Mouse (Mus musculus) lung, embryonic 14.5 days (tissue): ENCODE measurements around the gene Camta1. TPM values are rescaled to one million over a fixed set of nuclear protein-coding genes. Genes with fewer than 3 reads are reported as not detected.
A peak's percentile ranks its signal among the peaks of the same experiment; 100 is the strongest.

Experiments used
- ATAC-seq: fragments of 200-750 bp; cut with Nextera tagmentation; 2 replicates; pipeline ENCODE4 v1.8.0; 2017; ENCODE audit warnings: mild to moderate bottlenecking, moderate TSS enrichment, moderate library complexity; ENCODE audit not compliant: insufficient read depth
- DNase-seq: peaks from one replicate; pipeline ENCODE4 v3.0.0-alpha.2; 2015
- H3K27ac ChIP-seq: fragments of 300-500 bp; sonication (generic); 2 replicates; pipeline ENCODE4 v1.5.1; 2014; ENCODE audit warnings: low read depth, mild to moderate bottlenecking, moderate library complexity
- H3K27me3 ChIP-seq: fragments of 300-500 bp; sonication (generic); 2 replicates; pipeline ENCODE4 v1.6.1; 2014; ENCODE audit warnings: low read length, control low read depth; ENCODE audit not compliant: insufficient read depth
- H3K36me3 ChIP-seq: fragments of 300-500 bp; sonication (generic); 2 replicates; pipeline ENCODE4 v1.6.1; 2014; ENCODE audit warnings: control low read depth; ENCODE audit not compliant: insufficient read depth
- H3K4me1 ChIP-seq: fragments of 300-500 bp; sonication (generic); 2 replicates; pipeline ENCODE4 v1.6.1; 2014; ENCODE audit warnings: antibody characterized with exemption, control low read depth; ENCODE audit not compliant: insufficient read depth
- H3K4me2 ChIP-seq: fragments of 300-500 bp; sonication (generic); 2 replicates; pipeline ENCODE4 v1.6.1; 2014; ENCODE audit warnings: mild to moderate bottlenecking
- H3K4me3 ChIP-seq: fragments of 300-500 bp; sonication (generic); 2 replicates; pipeline ENCODE4 v1.5.1; 2014; ENCODE audit warnings: low read depth, low read length
- H3K9ac ChIP-seq: fragments of 300-500 bp; sonication (generic); 2 replicates; pipeline ENCODE4 v1.6.1; 2014
- H3K9me3 ChIP-seq: fragments of 300-500 bp; sonication (generic); 2 replicates; pipeline ENCODE4 v1.6.1; 2016; ENCODE audit warnings: low read depth, low read length, control low read depth
- CTCF ChIP-seq: IDR thresholded peaks from 2 replicates; pipeline ENCODE4 v1.5.1; 2016; ENCODE audit warnings: antibody characterized with exemption, low read depth
- WGBS: fragments of 180-500 bp; shearing (Covaris S2); extraction: QIAGEN DNeasy Blood & Tissue Kit; methylation state at CpG from one replicate; pipeline ENCODE4 v1.1.7; 2014; 5-methylcytosine and 5-hydroxymethylcytosine counted together
- polyA plus RNA-seq: library from polyadenylated mRNA; unstranded; fragments of >200 nt; fragmentation: Nextera tagmentation; extraction: Ambion mirVana; gene quantifications from 2 replicates; pipeline ENCODE4 v1.2.1, GENCODE M21; 2014

The Camta1 gene
- polyA plus RNA-seq, 1 experiment from 2014 or later, result 87.5 TPM

DNA sequence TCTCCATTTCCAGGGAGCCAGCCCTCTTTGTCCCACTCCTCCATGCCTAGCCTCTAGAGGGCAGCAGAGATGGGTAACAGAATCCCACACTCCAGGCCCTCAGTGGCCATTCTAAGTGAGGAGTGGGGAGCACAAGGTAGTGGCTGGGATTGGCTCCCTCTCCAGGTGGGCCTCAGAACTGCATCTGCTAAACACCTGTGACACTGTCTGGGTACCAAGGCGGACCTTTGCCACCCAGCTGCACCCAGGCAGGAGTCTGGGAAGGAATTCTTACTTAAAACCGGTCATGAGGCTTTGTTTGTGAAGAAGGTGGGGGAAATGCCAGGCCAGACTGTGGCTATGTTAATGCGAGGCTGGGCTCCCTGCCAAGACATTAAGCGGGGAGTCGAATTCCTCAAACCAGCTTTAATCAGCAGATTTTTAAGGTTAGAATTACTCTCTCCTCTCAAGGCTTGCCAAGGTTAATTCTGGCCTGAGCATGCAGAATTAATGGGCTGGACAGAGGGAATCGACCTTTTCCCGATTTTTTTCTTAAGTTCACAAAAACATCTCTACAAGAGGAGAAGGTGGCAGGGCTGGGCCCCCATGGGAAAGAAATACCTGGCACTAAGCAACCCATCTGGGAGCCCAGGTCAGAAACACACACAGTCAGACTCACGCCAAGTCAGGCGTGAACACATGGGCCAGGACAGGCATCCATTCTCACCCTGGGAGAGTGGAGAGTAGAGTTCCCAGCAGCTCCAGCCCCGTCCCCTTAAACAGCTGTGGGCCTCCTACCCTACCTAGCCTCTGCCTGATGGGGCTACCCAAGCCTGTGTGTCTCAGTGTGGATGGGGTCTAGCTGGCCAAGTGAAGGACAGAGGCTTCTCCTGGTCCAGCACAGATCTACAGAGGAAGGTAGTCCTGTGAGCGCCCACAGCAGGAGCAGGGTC, 559.2 kb downstream of the Camta1 start:
- ATAC-seq (peak; percentile 80), DNase-seq (peak; percentile 82)
- peak overlapping the region; percentile 42; the same call in 1 of the 2 replicates for H3K27ac ChIP-seq
- H3K4me2 ChIP-seq, result no peak overlapping the region
- H3K4me3 ChIP-seq, result no peak overlapping the region
- H3K9me3 ChIP-seq, result no peaks in the 10 kb centered on the region
- peak; percentile 88 for TF ChIP-seq CTCF
- 28% methylated on average over 11 of the region's 11 CpGs for WGBS
- H3K27me3 ChIP-seq, result no peaks in the 10 kb centered on the region
- no peak overlapping the region for H3K9ac ChIP-seq
- H3K36me3 ChIP-seq, result no peaks in the 10 kb centered on the region
- H3K4me1 ChIP-seq, result peaks cover 7% of the 10 kb centered on the region; the same call in 1 of the 2 replicates

DNA sequence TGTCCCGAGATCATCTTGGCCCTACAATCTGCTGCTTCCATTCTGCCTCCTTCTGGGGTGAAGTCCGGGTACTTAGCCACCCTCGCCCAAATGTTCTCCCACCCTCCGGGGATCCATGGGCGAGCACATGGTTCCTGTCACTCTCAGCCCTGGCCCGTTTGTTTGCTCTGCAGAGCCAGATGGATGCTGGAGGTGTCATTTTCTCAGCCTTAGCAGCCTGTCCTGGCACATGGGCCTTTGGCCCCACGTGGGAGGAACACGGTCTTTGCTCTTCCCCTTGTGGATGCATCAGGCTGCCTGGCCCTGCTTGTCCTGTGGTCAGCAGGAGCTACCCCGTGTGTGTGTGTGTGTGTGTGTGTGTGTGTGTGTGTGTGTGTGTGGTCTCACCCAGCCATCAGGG, 560.3 kb downstream of the Camta1 start:
- DNase-seq (no peak), ATAC-seq (no peak)
- Histone ChIP-seq H3K4me1 (peaks cover 7% of the 10 kb centered on the region; the same call in 1 of the 2 replicates), H3K36me3 (no peaks in the 10 kb centered on the region), H3K27ac (no peak overlapping the region), H3K27me3 (no peaks in the 10 kb centered on the region), H3K9ac (no peak overlapping the region), H3K9me3 (no peaks in the 10 kb centered on the region), H3K4me2 (no peak overlapping the region), H3K4me3 (no peak overlapping the region)
- TF ChIP-seq CTCF, result no peak
- WGBS, result 27% methylated on average over 9 of the region's 9 CpGs

- TF ChIP-seq CTCF, result no peak
- peak; percentile 23; the same call in 1 of the 2 replicates for ATAC-seq
- Histone ChIP-seq H3K36me3 (no peaks in the 10 kb centered on the region), H3K4me3 (no peak overlapping the region), H3K4me1 (peaks cover 7% of the 10 kb centered on the region; the same call in 1 of the 2 replicates), H3K27ac (no peak overlapping the region), H3K9ac (no peak overlapping the region), H3K4me2 (no peak overlapping the region), H3K27me3 (no peaks in the 10 kb centered on the region), H3K9me3 (no peaks in the 10 kb centered on the region)
- WGBS, result 20% methylated on average over 15 of the region's 15 CpGs
- no peak for DNase-seq
Observed at GRCm38 (mm10) chr4:151300706-151301105, 561.0 kb downstream of the Camta1 start.

- Histone ChIP-seq H3K9me3 (no peaks in the 10 kb centered on the region), H3K4me1 (no peaks in the 10 kb centered on the region), H3K4me3 (no peak overlapping the region), H3K27me3 (no peaks in the 10 kb centered on the region), H3K27ac (no peak overlapping the region), H3K9ac (no peak overlapping the region), H3K4me2 (no peak overlapping the region), H3K36me3 (no peaks in the 10 kb centered on the region)
- no peak for TF ChIP-seq CTCF
- ATAC-seq (no peak), DNase-seq (peak; percentile 4)
- WGBS, result 58% methylated on average over 13 of the region's 13 CpGs
Observed at GRCm38 (mm10) chr4:151295515-151296203, 566.0 kb downstream of the Camta1 start.

GRCm38 (mm10) chr4:151288893-151289585, 572.6 kb downstream of the Camta1 start:
- H3K4me3 ChIP-seq, result no peak overlapping the region
- H3K4me1 ChIP-seq, result no peaks in the 10 kb centered on the region
- H3K27me3 ChIP-seq, result no peaks in the 10 kb centered on the region
- H3K36me3 ChIP-seq, result no peaks in the 10 kb centered on the region
- no peak overlapping the region for H3K27ac ChIP-seq
- 50% methylated on average over 6 of the region's 6 CpGs for WGBS
- no peaks in the 10 kb centered on the region for H3K9me3 ChIP-seq
- ATAC-seq (peak; percentile 38; the same call in 1 of the 2 replicates), DNase-seq (peak; percentile 82)
- H3K4me2 ChIP-seq, result no peak overlapping the region
- H3K9ac ChIP-seq, result no peak overlapping the region
- no peak for TF ChIP-seq CTCF

DNA sequence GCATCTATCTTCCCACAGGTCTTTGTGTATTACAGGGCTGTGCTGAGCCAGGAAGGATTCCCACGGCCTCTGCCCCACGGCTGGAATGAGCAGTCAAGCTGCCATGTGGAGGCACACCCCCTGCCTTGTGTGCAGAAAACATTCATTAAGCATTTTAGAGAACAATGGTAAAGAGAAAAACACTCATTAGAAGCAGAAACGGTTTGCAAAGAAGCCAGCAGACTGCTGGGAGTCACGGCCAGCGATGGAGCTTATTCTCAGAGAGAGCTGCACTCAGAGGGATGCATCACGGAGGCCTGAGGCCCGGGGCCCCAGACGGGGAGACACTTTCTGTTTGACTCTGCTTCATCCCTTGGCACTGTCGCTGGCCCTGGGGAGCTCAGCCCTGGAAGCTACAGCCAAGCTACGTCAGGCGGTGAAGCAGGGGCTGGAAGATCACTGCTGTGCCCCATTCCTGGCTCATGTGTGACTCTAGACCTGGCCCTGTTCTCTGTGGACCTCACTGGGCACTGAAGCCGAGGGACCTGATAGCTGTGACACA, 575.7 kb downstream of the Camta1 start:
- no peak overlapping the region for H3K9ac ChIP-seq
- ATAC-seq, result no peak
- no peaks in the 10 kb centered on the region for H3K27me3 ChIP-seq
- no peak overlapping the region for H3K27ac ChIP-seq
- TF ChIP-seq CTCF, result no peak
- H3K36me3 ChIP-seq, result no peaks in the 10 kb centered on the region
- no peak overlapping the region for H3K4me2 ChIP-seq
- 71% methylated on average over 12 of the region's 12 CpGs for WGBS
- no peaks in the 10 kb centered on the region for H3K9me3 ChIP-seq
- no peaks in the 10 kb centered on the region for H3K4me1 ChIP-seq
- DNase-seq, result no peak
- no peak overlapping the region for H3K4me3 ChIP-seq
